Comparison of ENCODE assay signal across 20 mouse cellular contexts in the genomic region with DNA sequence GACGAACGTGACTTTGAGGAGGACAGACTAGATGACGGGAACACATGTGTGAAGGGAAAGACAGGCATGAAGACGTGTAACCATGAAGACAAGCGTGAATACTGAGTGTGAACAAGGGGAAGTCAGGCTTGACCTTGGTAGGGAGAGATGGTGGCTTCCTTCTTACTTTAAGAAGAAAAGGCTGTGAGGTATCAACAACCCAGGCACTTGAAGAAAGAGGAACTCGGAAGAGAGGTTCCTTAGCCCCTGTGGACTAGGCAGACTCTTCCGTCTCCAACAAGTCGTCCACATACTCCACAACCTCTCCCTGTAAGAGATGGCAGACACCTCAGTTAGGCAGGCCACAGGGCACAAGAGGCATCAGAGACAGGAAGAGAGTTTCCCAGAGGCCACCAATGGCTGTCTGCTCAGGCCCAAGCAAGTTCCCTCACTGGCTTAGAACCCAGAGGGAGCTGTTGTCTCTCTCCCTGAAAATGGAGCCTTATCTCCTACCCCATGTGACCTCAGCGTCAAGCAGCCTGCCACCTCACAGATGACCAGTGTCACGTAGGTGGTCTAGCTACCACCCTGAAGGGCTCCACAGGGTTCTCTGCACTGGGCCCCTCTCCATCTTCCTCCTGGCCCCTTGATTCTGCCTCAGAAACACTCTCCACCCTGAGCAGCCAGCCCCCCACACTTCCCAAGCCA. TPM values are rescaled to one million over a fixed set of nuclear protein-coding genes. Genes with fewer than 3 reads are reported as not detected.
"Had no signal": no experiment of that assay in that cellular context is flagged by ENCODE, and none has a peak within 500 bp of the region (broad histone marks: within the 10 kb centered on the region; RNA-seq: fewer than 3 reads in every experiment).

No protein-coding gene starts in this region.

- H3K36me3 ChIP-seq: midbrain, embryonic 15.5 days; neural tube, embryonic 12.5 days had no signal

- H3K4me2 ChIP-seq: liver, embryonic 12.5 days; midbrain, embryonic 11.5 days; midbrain, embryonic 15.5 days; neural tube, embryonic 12.5 days had no signal

- H3K4me1 ChIP-seq: limb, embryonic 10.5 days; liver, embryonic 12.5 days; midbrain, embryonic 15.5 days; neural tube, embryonic 12.5 days had no signal

- H3K9ac ChIP-seq: liver, embryonic 12.5 days; midbrain, embryonic 15.5 days; neural tube, embryonic 12.5 days had no signal

- H3K27me3 ChIP-seq: liver, embryonic 12.5 days; midbrain, embryonic 15.5 days; neural tube, embryonic 12.5 days had no signal

- ATAC-seq: intestine, embryonic 16.5 days; liver, embryonic 12.5 days; midbrain, embryonic 15.5 days had no signal

- H3K27ac ChIP-seq: left cerebral cortex, adult 2 months; limb, embryonic 10.5 days; liver, embryonic 12.5 days; midbrain, embryonic 15.5 days; neural tube, embryonic 12.5 days had no signal

- H3K4me3 ChIP-seq: left cerebral cortex, adult 2 months; limb, embryonic 10.5 days; liver, embryonic 12.5 days; midbrain, embryonic 15.5 days; neural tube, embryonic 12.5 days had no signal

- DNase-seq: kidney, adult 8-10 months; kidney, postnatal 25 days; right cerebral cortex, postnatal 4 days; spleen, adult 18-20 months; thymus, postnatal 36 days had no signal

- H3K9me3 ChIP-seq: limb, embryonic 10.5 days; liver, embryonic 12.5 days; midbrain, embryonic 15.5 days; neural tube, embryonic 12.5 days had no signal

RNA-seq across cellular contexts. Expression of a gene that starts 45.5 kb away (rescaled TPM):
- total RNA-seq: layer of hippocampus, postnatal 25 days; left cerebral cortex, adult 2 months; left cerebral cortex, postnatal 14 days; monocyte, adult 5-6 weeks; neutrophil, adult 5-6 weeks had no signal
- polyA plus RNA-seq: intestine, embryonic 16.5 days; limb, embryonic 10.5 days; limb, embryonic 14.5 days; liver, embryonic 12.5 days; liver, embryonic 16.5 days; lung, embryonic 16.5 days; midbrain, embryonic 11.5 days; midbrain, embryonic 15.5 days; neural tube, embryonic 12.5 days; stomach, embryonic 14.5 days had no signal
